Mouse (Mus musculus): ENCODE results near the gene A530084C06Rik. TPM values are rescaled to one million over a fixed set of nuclear protein-coding genes. Genes with fewer than 3 reads are reported as not detected.

Gene A530084C06Rik
- polyA plus RNA-seq (2015; fragmentation: Nextera tagmentation; extraction: Ambion mirVana) = not detected in 2 replicates

GRCm38 (mm10) chr13:31558521-31559418 lies at the start of gene A530084C06Rik:
Gene A530084C06Rik, minus strand, starts transcription at chr13:31559333.
- peak within 1 kb of the TSS; percentile 68 for H3K9ac ChIP-seq
- no peaks in the 10 kb centered on the region for H3K36me3 ChIP-seq
- under 1% methylated on average over 79 of the region's 88 CpGs for WGBS
- no peaks in the 10 kb centered on the region for H3K9me3 ChIP-seq
- 0 out of 2 replicates have a peak within 1 kb of the TSS, but pooled peaks have one; percentile 40 for H3K27ac ChIP-seq
- H3K4me3 ChIP-seq (replicated peaks) = peak within 1 kb of the TSS; percentile 66
- H3K4me1 ChIP-seq (replicated peaks) = peaks cover 25% of the 10 kb centered on the region
- peak within 1 kb of the TSS; percentile 99 for H3K4me2 ChIP-seq (replicated peaks)
- ATAC-seq = peak; percentile 54
- peaks cover 43% of the 10 kb centered on the region for H3K27me3 ChIP-seq (replicated peaks)

- Histone ChIP-seq H3K4me1 (replicated peaks) (no peaks in the 10 kb centered on the region), H3K36me3 (no peaks in the 10 kb centered on the region), H3K4me3 (replicated peaks) (no peak overlapping the region), H3K9ac (no peak overlapping the region), H3K27me3 (replicated peaks) (no peaks in the 10 kb centered on the region), H3K9me3 (no peaks in the 10 kb centered on the region), H3K4me2 (replicated peaks) (no peak overlapping the region), H3K27ac (no peak overlapping the region)
- 84% methylated on average over 6 of the region's 6 CpGs for WGBS
- ATAC-seq = no peak
Measured at GRCm38 (mm10) chr13:31603964-31604363, 44.8 kb upstream of the A530084C06Rik start.

GRCm38 (mm10) chr13:31599576-31599975 lies 40.4 kb upstream of the A530084C06Rik start:
- ATAC-seq = no peak
- no peak overlapping the region for H3K9ac ChIP-seq
- no peaks in the 10 kb centered on the region for H3K9me3 ChIP-seq
- H3K4me1 ChIP-seq (replicated peaks) = no peaks in the 10 kb centered on the region
- H3K4me2 ChIP-seq (replicated peaks) = no peak overlapping the region
- no peak overlapping the region for H3K4me3 ChIP-seq (replicated peaks)
- H3K36me3 ChIP-seq = no peaks in the 10 kb centered on the region
- WGBS = 78% methylated on average over 5 of the region's 5 CpGs
- no peak overlapping the region for H3K27ac ChIP-seq
- no peaks in the 10 kb centered on the region for H3K27me3 ChIP-seq (replicated peaks)

GRCm38 (mm10) chr13:31587341-31587740 lies 28.2 kb upstream of the A530084C06Rik start:
- no peak overlapping the region for H3K4me2 ChIP-seq (replicated peaks)
- no peak for ATAC-seq
- WGBS = 55% methylated on average over 5 of the region's 5 CpGs
- no peaks in the 10 kb centered on the region for H3K4me1 ChIP-seq (replicated peaks)
- no peaks in the 10 kb centered on the region for H3K9me3 ChIP-seq
- no peaks in the 10 kb centered on the region for H3K27me3 ChIP-seq (replicated peaks)
- H3K4me3 ChIP-seq (replicated peaks) = no peak overlapping the region
- H3K9ac ChIP-seq = no peak overlapping the region
- no peaks in the 10 kb centered on the region for H3K36me3 ChIP-seq
- H3K27ac ChIP-seq = no peak overlapping the region

- no peak overlapping the region for H3K4me3 ChIP-seq (replicated peaks)
- no peaks in the 10 kb centered on the region for H3K36me3 ChIP-seq
- H3K9ac ChIP-seq = no peak overlapping the region
- H3K4me2 ChIP-seq (replicated peaks) = no peak overlapping the region
- H3K4me1 ChIP-seq (replicated peaks) = 0 out of 2 replicates have a peak, but pooled peaks cover 4% of the 10 kb centered on the region
- no peaks in the 10 kb centered on the region for H3K9me3 ChIP-seq
- H3K27me3 ChIP-seq (replicated peaks) = no peaks in the 10 kb centered on the region
- H3K27ac ChIP-seq = no peak overlapping the region
- peak; percentile 79 for ATAC-seq
- 50% methylated on average over 9 of the region's 9 CpGs for WGBS
Measured at GRCm38 (mm10) chr13:31579866-31580265, 20.7 kb upstream of the A530084C06Rik start.

- 0 out of 2 replicates have a peak, but pooled peaks cover 4% of the 10 kb centered on the region for H3K4me1 ChIP-seq (replicated peaks)
- H3K9ac ChIP-seq = no peak overlapping the region
- H3K36me3 ChIP-seq = no peaks in the 10 kb centered on the region
- no peaks in the 10 kb centered on the region for H3K9me3 ChIP-seq
- no peaks in the 10 kb centered on the region for H3K27me3 ChIP-seq (replicated peaks)
- H3K4me3 ChIP-seq (replicated peaks) = no peak overlapping the region
- WGBS = 49% methylated on average over 10 of the region's 10 CpGs
- ATAC-seq = peak; percentile 94
- H3K4me2 ChIP-seq (replicated peaks) = no peak overlapping the region
- H3K27ac ChIP-seq = no peak overlapping the region
Measured at GRCm38 (mm10) chr13:31578389-31578788, 19.3 kb upstream of the A530084C06Rik start.

- Histone ChIP-seq H3K36me3 (no peaks in the 10 kb centered on the region), H3K27me3 (replicated peaks) (no peaks in the 10 kb centered on the region), H3K27ac (no peak overlapping the region), H3K4me3 (replicated peaks) (no peak overlapping the region), H3K9ac (no peak overlapping the region), H3K9me3 (no peaks in the 10 kb centered on the region), H3K4me2 (replicated peaks) (no peak overlapping the region), H3K4me1 (replicated peaks) (0 out of 2 replicates have a peak, but pooled peaks cover 4% of the 10 kb centered on the region)
- 42% methylated on average over 6 of the region's 6 CpGs for WGBS
- no peak for ATAC-seq
Measured at GRCm38 (mm10) chr13:31577576-31577975, 18.4 kb upstream of the A530084C06Rik start.

GRCm38 (mm10) chr13:31576696-31577095 lies 17.6 kb upstream of the A530084C06Rik start:
- H3K9me3 ChIP-seq = no peaks in the 10 kb centered on the region
- no peak overlapping the region for H3K4me2 ChIP-seq (replicated peaks)
- H3K4me1 ChIP-seq (replicated peaks) = 0 out of 2 replicates have a peak, but pooled peaks cover 4% of the 10 kb centered on the region
- 52% methylated on average over 4 of the region's 4 CpGs for WGBS
- no peak overlapping the region for H3K9ac ChIP-seq
- H3K27ac ChIP-seq = no peak overlapping the region
- no peak overlapping the region for H3K4me3 ChIP-seq (replicated peaks)
- H3K36me3 ChIP-seq = no peaks in the 10 kb centered on the region
- no peak for ATAC-seq
- no peaks in the 10 kb centered on the region for H3K27me3 ChIP-seq (replicated peaks)

- ATAC-seq = no peak
- Histone ChIP-seq H3K4me2 (replicated peaks) (no peak overlapping the region), H3K9me3 (no peaks in the 10 kb centered on the region), H3K9ac (no peak overlapping the region), H3K36me3 (no peaks in the 10 kb centered on the region), H3K27me3 (replicated peaks) (no peaks in the 10 kb centered on the region), H3K4me1 (replicated peaks) (0 out of 2 replicates have a peak, but pooled peaks cover 4% of the 10 kb centered on the region), H3K4me3 (replicated peaks) (no peak overlapping the region), H3K27ac (no peak overlapping the region)
- WGBS = 69% methylated on average over 3 of the region's 3 CpGs
Measured at GRCm38 (mm10) chr13:31574627-31575026, 15.5 kb upstream of the A530084C06Rik start.

- no peaks in the 10 kb centered on the region for H3K36me3 ChIP-seq
- no peak overlapping the region for H3K4me2 ChIP-seq (replicated peaks)
- no peak overlapping the region for H3K4me3 ChIP-seq (replicated peaks)
- H3K4me1 ChIP-seq (replicated peaks) = 0 out of 2 replicates have a peak, but pooled peaks cover 4% of the 10 kb centered on the region
- WGBS = 88% methylated on average over 10 of the region's 10 CpGs
- no peak overlapping the region for H3K27ac ChIP-seq
- no peak overlapping the region for H3K9ac ChIP-seq
- H3K27me3 ChIP-seq (replicated peaks) = no peaks in the 10 kb centered on the region
- no peaks in the 10 kb centered on the region for H3K9me3 ChIP-seq
- no peak for ATAC-seq
Measured at GRCm38 (mm10) chr13:31572806-31573508, 13.8 kb upstream of the A530084C06Rik start.

GRCm38 (mm10) chr13:31567617-31568294 lies 8.6 kb upstream of the A530084C06Rik start:
- no peaks in the 10 kb centered on the region for H3K9me3 ChIP-seq
- H3K4me3 ChIP-seq (replicated peaks) = no peak overlapping the region
- no peaks in the 10 kb centered on the region for H3K27me3 ChIP-seq (replicated peaks)
- H3K27ac ChIP-seq = no peak overlapping the region
- H3K4me1 ChIP-seq (replicated peaks) = no peaks in the 10 kb centered on the region; the same call in 1 of the 2 replicates
- H3K36me3 ChIP-seq = no peaks in the 10 kb centered on the region
- WGBS = 77% methylated on average over 6 of the region's 6 CpGs
- ATAC-seq = peak; percentile 96
- no peak overlapping the region for H3K4me2 ChIP-seq (replicated peaks)
- no peak overlapping the region for H3K9ac ChIP-seq

GRCm38 (mm10) chr13:31567099-31567498 lies 8.0 kb upstream of the A530084C06Rik start:
- Histone ChIP-seq H3K27ac (no peak overlapping the region), H3K9ac (no peak overlapping the region), H3K9me3 (no peaks in the 10 kb centered on the region), H3K4me1 (replicated peaks) (no peaks in the 10 kb centered on the region; the same call in 1 of the 2 replicates), H3K4me2 (replicated peaks) (no peak overlapping the region), H3K4me3 (replicated peaks) (no peak overlapping the region), H3K27me3 (replicated peaks) (0 out of 2 replicates have a peak, but pooled peaks cover 6% of the 10 kb centered on the region), H3K36me3 (no peaks in the 10 kb centered on the region)
- WGBS = 68% methylated on average over 8 of the region's 8 CpGs
- ATAC-seq = peak; percentile 58

Measured in intestine, embryonic 15.5 days (tissue).